Mouse (Mus musculus) heart, adult 9 months (tissue): Measurements from ENCODE around the gene Matn1.

ENCODE experiments used
- DNase-seq, 2 experiments: peaks; one replicate each; pipeline ENCODE4 v3.0.0; 2022; ENCODE audit warnings: low spot score in 2 of 2

Gene Matn1

GRCm38 (mm10) chr4:130944112-130944511 lies at the start of gene Matn1:
Gene Matn1, plus strand, starts transcription at chr4:130944385.
- DNase-seq, result no peak

- no peak for DNase-seq
Measured at GRCm38 (mm10) chr4:130895701-130896100, 48.5 kb upstream of the Matn1 start.

GRCm38 (mm10) chr4:130896372-130896771 lies 47.8 kb upstream of the Matn1 start:
- DNase-seq, result peak in 1 of 2 experiments; percentile 36

GRCm38 (mm10) chr4:130899383-130899781 lies 44.8 kb upstream of the Matn1 start:
- no peak for DNase-seq

GRCm38 (mm10) chr4:130899782-130900427 lies 44.3 kb upstream of the Matn1 start:
- DNase-seq, result peak; percentile 35 to 61

GRCm38 (mm10) chr4:130900746-130901145 lies 43.4 kb upstream of the Matn1 start:
- no peak for DNase-seq

- DNase-seq, result no peak
Measured at GRCm38 (mm10) chr4:130902289-130902781, 41.9 kb upstream of the Matn1 start.

- DNase-seq, result no peak
Measured at GRCm38 (mm10) chr4:130905025-130905424, 39.2 kb upstream of the Matn1 start.

GRCm38 (mm10) chr4:130905882-130906281 lies 38.3 kb upstream of the Matn1 start:
- DNase-seq, result no peak

GRCm38 (mm10) chr4:130906296-130906695 lies 37.9 kb upstream of the Matn1 start:
- peak in 1 of 2 experiments; percentile 50 for DNase-seq

- DNase-seq, result no peak
Measured at GRCm38 (mm10) chr4:130907200-130908069, 36.8 kb upstream of the Matn1 start.

GRCm38 (mm10) chr4:130908133-130908532 lies 36.1 kb upstream of the Matn1 start:
- DNase-seq, result no peak

- no peak for DNase-seq
Measured at GRCm38 (mm10) chr4:130909167-130909874, 34.9 kb upstream of the Matn1 start.

GRCm38 (mm10) chr4:130910666-130911065 lies 33.5 kb upstream of the Matn1 start:
- DNase-seq, result no peak

- no peak for DNase-seq
Measured at GRCm38 (mm10) chr4:130912626-130913025, 31.6 kb upstream of the Matn1 start.

GRCm38 (mm10) chr4:130913077-130913476 lies 31.1 kb upstream of the Matn1 start, which contains the start of gene Laptm5:
Gene Laptm5, plus strand, starts transcription at chr4:130913125.
- peak; percentile 26 to 59 for DNase-seq

- DNase-seq, result no peak
Measured at GRCm38 (mm10) chr4:130913511-130913910, 30.7 kb upstream of the Matn1 start.

GRCm38 (mm10) chr4:130914011-130914410 lies 30.2 kb upstream of the Matn1 start:
- peak in 1 of 2 experiments; percentile 36 for DNase-seq

GRCm38 (mm10) chr4:130914527-130914926 lies 29.7 kb upstream of the Matn1 start:
- DNase-seq, result no peak

- DNase-seq, result no peak
Measured at GRCm38 (mm10) chr4:130915006-130915667, 29.0 kb upstream of the Matn1 start.

GRCm38 (mm10) chr4:130915668-130916035 lies 28.5 kb upstream of the Matn1 start:
- DNase-seq, result no peak

GRCm38 (mm10) chr4:130916639-130917038 lies 27.5 kb upstream of the Matn1 start:
- DNase-seq, result no peak
